Mouse (Mus musculus) myocyte (in vitro differentiated cells): ENCODE data around the gene Lrrc38.

ENCODE experiments used
- CEBPB ChIP-seq: IDR thresholded peaks from 2 replicates; pipeline ENCODE4 v1.6.1; 2011; ENCODE audit warnings: mild to moderate bottlenecking, moderate library complexity; ENCODE audit not compliant: poor library complexity, insufficient read depth, severe bottlenecking
- E2F4 ChIP-seq: IDR thresholded peaks from one replicate; pipeline ENCODE4 v1.6.1; 2011; ENCODE audit warnings: mild to moderate bottlenecking, control low read depth, moderate library complexity; ENCODE audit not compliant: insufficient read depth
- POLR2A ChIP-seq: IDR thresholded peaks from one replicate; pipeline ENCODE4 v1.6.1; 2011; ENCODE audit warnings: low read depth, mild to moderate bottlenecking, control low read depth, moderate library complexity; ENCODE audit not compliant: insufficient read length

- TF ChIP-seq POLR2A (no peak), E2F4 (no peak), CEBPB (no peak)
Observed at GRCm38 (mm10) chr4:143300113-143300688, 49.4 kb upstream of the Lrrc38 start.
